Mouse (Mus musculus) forelimb bud, embryonic 11.5 days (tissue): ENCODE data around the gene Gata1.
"Not testable (repeated sequence)": the region's sequence is repeated elsewhere in the genome, so short reads cannot be mapped to it uniquely, and the experiment has no call there.

Experiments
- DNase-seq: peaks from one replicate; pipeline ENCODE4 v3.0.0-alpha.2; 2012; ENCODE audit warnings: low read depth, low spot score

The Gata1 gene

GRCm38 (mm10) chrX:7966161-7966560, 11.7 kb downstream of the Gata1 start:
- DNase-seq, result no peak

DNA sequence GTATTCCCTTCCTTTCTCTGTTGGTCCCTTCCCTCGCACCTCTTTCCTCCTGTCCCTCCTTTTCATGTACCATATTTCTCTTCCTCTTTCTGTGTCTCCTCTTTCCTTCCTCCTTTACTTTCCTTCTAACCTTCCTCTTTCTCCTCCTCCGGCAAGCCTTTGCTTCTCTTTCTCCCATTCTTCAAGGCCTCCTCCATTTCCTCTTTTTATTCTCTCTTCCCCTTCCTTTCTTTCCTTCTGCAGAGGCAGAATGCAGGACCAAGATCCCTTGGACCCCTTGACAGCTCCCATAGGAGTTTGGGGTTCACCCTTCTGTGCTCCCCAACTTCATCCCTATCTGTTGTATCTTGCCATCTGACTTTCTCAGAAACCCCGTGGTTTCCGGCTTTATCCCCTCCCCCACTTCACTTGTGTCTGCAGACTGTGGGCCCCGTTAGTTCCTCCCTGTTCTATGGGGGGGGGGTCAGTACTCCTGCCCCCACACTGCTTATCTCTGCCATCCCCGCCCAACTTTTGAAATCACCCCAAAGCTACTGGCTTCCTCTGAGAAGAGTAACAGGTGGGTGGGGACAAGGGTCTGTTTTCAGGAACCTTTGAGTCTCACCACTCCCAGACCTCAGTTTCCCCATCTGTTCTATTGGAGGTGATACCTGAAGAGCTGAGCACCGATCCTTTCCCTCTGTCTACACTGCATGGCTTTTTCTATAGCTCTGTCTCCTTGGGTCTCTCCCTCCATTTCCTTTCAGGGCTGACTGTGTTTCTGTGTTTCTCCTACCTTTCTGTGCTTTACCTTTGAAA, 13.8 kb downstream of the Gata1 start:
- no peak for DNase-seq

- no peak for DNase-seq
These were observed 19.0 kb downstream of the Gata1 start for GRCm38 (mm10) chrX:7958868-7959267.

- DNase-seq, result no peak
These were observed 27.8 kb downstream of the Gata1 start for GRCm38 (mm10) chrX:7950091-7950490.

- DNase-seq, result peak; percentile 94
These were observed 29.9 kb downstream of the Gata1 start for GRCm38 (mm10) chrX:7947900-7948492.

GRCm38 (mm10) chrX:7947108-7947899, 30.6 kb downstream of the Gata1 start, which contains the start of gene Hdac6:
TSS of gene Hdac6 (minus strand) at chrX:7947889.
- no peak for DNase-seq

GRCm38 (mm10) chrX:7945618-7946017, 32.3 kb downstream of the Gata1 start:
- no peak for DNase-seq

DNA sequence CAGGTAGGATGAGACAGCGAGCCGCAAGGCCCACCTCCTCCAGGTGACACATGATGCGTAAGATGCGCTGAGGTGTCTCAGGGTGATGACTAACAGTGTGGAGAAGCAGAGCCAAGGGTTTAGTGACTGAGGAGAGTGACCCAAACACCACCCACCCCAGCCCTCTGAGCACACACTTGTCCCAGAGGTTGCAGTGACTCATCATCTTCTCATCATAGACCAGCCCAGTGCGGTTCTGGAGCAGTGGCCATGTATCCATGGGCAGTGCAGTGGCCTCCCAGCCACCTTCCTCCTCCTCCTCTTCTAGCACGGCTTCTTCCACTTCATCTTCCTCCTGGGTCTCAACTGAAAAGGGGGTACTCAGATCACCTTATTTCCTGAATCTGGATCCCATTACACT, 40.2 kb downstream of the Gata1 start:
- DNase-seq, result no peak

DNA sequence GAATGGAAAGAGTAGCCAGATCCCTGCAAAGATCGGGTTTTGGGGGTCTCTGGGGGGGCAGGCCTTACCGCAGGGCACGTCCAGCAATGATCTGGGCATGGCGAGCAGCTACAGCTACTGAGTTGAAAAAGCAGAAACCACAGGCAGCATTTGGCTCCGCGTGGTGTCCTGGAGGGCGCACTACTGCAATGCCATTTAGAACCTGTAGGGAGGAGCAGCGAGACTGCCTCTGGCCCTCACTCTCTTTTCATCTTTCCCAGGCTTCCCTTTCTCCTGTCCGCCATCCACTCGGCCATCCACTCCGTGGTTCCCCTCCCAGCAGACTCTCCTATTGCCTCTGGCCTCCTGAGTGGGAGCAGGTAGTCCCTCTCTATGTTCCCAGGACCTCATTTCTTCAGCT, 41.0 kb downstream of the Gata1 start:
- DNase-seq, result no peak

DNA sequence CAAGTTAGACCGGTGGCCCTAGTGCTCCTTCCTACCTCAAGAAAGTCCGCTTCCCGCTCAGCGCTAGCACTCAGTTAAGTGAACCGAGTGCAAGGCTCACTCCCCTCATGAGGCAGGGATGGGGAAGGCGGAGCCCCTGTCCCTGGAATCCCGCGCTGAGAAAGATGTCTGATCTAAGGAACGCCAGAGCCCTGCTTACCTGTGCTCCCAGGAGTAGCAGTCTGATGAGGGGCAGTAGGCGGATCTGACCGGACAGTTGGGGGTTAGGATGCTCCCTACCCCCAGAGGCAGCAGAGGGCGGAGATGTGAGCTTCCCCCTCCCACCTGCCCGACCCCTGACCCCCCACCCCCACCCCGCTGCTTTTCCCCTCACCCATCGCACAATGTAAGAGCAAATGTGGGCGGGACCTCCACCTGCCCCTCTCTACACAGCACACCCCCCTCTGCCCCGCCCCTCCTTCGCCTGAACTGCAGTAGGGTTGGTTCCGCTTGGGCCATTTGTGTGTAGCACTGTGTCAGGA, 49.5 kb downstream of the Gata1 start, which contains the start of gene Eras:
Gene Eras (minus strand): TSS at position 338 of the 521 bp plus-strand sequence.
- DNase-seq, result no peak

DNA sequence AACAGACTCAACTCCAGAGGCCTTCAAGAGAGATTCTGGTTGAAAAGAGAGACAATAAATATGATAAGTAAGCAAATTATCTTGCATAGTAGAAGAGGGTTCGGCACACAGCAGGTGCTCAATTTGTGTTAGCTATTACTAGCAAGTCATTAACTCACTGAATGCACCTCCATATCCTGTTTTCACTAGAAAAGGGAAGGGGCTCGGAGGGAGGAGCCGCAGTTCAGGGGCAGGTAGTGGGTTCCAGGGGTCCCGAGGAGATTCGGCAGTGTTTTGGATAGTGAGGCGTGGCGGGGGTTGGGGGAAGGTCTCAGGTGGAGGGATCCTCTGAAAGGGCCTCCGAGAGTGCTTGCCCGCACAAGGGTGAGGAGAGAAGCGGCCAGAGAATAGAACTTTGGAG, 50.8 kb downstream of the Gata1 start:
- DNase-seq, result no peak

- no peak for DNase-seq
These were observed 51.6 kb downstream of the Gata1 start for GRCm38 (mm10) chrX:7926266-7926665.

DNA sequence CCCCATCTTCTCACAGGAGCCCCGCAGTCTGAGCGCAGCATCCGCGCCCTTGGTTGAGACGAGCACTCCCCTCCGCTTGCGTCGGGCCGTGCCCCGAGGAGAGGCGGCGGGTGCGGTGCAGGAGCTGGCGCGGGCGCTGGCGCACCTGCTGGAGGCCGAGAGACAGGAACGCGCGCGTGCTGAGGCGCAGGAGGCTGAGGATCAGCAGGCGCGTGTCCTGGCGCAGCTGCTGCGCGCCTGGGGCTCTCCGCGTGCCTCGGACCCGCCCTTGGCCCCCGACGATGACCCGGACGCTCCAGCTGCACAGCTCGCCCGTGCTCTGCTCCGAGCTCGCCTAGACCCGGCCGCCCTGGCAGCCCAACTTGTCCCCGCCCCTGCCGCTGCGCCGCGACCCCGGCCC, 55.8 kb downstream of the Gata1 start:
- no peak for DNase-seq

- no peak for DNase-seq
These were observed 58.1 kb downstream of the Gata1 start, which contains the start of gene Pcsk1n for GRCm38 (mm10) chrX:7919601-7920383. TSS of gene Pcsk1n (plus strand) at chrX:7919822.

DNA sequence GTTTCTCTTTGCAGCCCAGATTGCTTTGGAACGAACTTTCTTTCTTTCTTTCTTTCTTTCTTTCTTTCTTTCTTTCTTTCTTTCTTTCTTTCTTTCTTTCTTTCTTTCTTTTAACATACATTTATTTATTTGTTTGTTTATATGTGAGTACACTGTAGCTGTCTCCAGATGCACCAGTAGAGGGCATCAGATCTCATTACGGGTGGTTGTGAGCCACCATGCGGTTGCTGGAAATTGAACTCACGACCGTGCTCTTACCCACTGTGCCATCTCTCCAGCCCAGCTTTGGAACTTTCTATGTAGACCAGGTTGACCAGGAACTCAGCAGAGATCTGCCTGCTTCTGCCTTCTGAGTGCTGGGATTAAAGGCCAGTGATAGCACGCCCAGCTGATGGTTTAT, 59.9 kb downstream of the Gata1 start:
- DNase-seq, result not testable (repeated sequence)

- not testable (repeated sequence) for DNase-seq
These were observed 62.2 kb downstream of the Gata1 start for GRCm38 (mm10) chrX:7915669-7916068.

GRCm38 (mm10) chrX:7910473-7910872, 67.4 kb downstream of the Gata1 start:
- no peak for DNase-seq
